Mouse (Mus musculus): ENCODE measurements around the gene Gpr107. TPM values are rescaled to one million over a fixed set of nuclear protein-coding genes. Genes with fewer than 3 reads are reported as not detected.

Gpr107 gene
- polyA plus RNA-seq, 2 experiments, result 5.4 to 8.6 TPM

DNA sequence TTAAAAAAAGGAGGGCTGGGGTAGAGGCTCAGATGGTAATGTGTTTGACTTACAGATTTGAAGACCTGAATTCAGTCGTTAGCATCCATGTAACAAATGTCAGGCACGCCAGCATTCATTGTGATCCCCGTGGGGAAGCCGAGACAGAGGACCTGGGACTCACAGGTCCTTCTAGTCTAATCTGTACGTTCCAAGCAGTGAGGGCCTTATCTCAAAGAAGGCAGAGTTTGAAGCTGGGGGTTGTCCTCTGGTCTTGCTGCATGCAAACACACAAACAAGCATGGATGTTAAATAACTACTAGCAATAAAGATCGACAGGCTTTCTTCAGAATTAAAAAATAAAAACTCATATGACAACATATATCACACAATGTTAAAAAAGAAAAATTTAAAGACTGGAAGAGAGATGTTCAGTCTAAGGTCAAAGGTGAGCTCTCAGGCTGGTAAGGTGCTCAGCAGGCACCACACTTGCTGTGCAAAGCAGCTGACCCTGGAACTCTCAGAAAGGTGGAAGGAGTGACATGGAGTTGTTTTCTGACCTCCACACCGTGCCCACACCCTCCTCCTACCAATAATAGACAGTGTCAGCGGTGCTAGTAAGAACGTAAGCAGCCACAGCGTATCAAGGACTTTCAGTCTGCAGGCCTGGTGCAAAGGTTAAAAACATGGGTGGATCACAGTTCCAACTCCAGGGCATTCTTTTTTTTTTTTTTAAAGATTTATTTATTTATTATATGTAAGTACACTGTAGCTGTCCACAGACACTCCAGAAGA, 8.2 kb downstream of the Gpr107 start:
- Histone ChIP-seq H3K9ac (replicated peaks) (no peak overlapping the region), H3K9me3 (ENCODE audit: control insufficient read depth, low read length) (no peaks in the 10 kb centered on the region), H3K36me3 (replicated peaks; ENCODE audit: control insufficient read depth, insufficient read depth, low read depth) (no peaks in the 10 kb centered on the region), H3K27me3 (ENCODE audit: control insufficient read depth, insufficient read depth, low read length) (no peaks in the 10 kb centered on the region), H3K4me3 (ENCODE audit: insufficient read depth in 1 of 2, low read depth in 2 of 2, low read length in 2 of 2) (no peak overlapping the region), H3K4me1 (replicated peaks; ENCODE audit: control insufficient read depth in 2 of 2, insufficient read depth in 2 of 2, low read length in 1 of 2) (peaks cover 29 to 51% of the 10 kb centered on the region in 2 experiments), H3K27ac (no peak overlapping the region), H3K4me2 (ENCODE audit: low read depth) (peak overlapping the region; percentile 22)
- DNase-seq (ENCODE audit: low read depth in 3 of 3, low spot score in 3 of 3), result peak in 2 of 3 experiments; percentile 42 to 45
- peak; percentile 69; the same call in 1 of the 2 replicates for ATAC-seq (ENCODE audit: insufficient read depth)
- WGBS (ENCODE audit: insufficient replicate concordance), result 34% methylated on average over 10 of the region's 10 CpGs
- TF ChIP-seq EP300 (IDR thresholded peaks at IDR 0.05; ENCODE audit: low read depth) (peak; percentile 65), CTCF (IDR thresholded peaks at IDR 0.05; ENCODE audit: low read depth) (no peak)

DNA sequence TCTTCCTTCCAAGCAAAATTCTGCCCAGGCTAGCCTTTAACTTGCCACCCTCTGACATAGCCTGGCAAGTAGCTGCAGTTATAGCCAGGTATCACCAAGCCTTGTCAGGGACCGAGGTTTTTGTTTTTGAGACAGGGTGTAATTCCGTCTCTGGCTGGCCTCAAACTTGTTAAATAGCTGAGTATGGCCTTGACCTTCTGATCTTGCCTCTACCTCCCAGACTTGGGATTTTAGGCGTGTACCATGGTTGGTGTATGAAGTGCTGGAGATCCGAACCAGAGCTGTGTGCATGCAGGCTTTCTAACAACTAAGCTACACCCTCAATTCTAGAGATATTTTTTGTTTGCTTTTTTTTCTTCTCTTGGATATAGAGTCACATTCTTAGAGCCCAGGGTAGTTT, 9.5 kb downstream of the Gpr107 start:
- Histone ChIP-seq H3K9ac (replicated peaks) (no peak overlapping the region), H3K27me3 (ENCODE audit: control insufficient read depth, insufficient read depth, low read length) (no peaks in the 10 kb centered on the region), H3K4me2 (ENCODE audit: low read depth) (no peak overlapping the region), H3K9me3 (ENCODE audit: control insufficient read depth, low read length) (no peaks in the 10 kb centered on the region), H3K36me3 (replicated peaks; ENCODE audit: control insufficient read depth, insufficient read depth, low read depth) (no peaks in the 10 kb centered on the region), H3K4me3 (ENCODE audit: insufficient read depth in 1 of 2, low read depth in 2 of 2, low read length in 2 of 2) (no peak overlapping the region), H3K27ac (no peak overlapping the region), H3K4me1 (replicated peaks; ENCODE audit: control insufficient read depth in 2 of 2, insufficient read depth in 2 of 2, low read length in 1 of 2) (peaks cover 28 to 45% of the 10 kb centered on the region in 2 experiments)
- WGBS (ENCODE audit: insufficient replicate concordance), result 66% methylated on average over 4 of the region's 4 CpGs
- DNase-seq (ENCODE audit: low read depth in 3 of 3, low spot score in 3 of 3) (no peak), ATAC-seq (ENCODE audit: insufficient read depth) (no peak)
- TF ChIP-seq EP300 (IDR thresholded peaks at IDR 0.05; ENCODE audit: low read depth), result no peak
- no peak for TF ChIP-seq CTCF (IDR thresholded peaks at IDR 0.05; ENCODE audit: low read depth)

DNA sequence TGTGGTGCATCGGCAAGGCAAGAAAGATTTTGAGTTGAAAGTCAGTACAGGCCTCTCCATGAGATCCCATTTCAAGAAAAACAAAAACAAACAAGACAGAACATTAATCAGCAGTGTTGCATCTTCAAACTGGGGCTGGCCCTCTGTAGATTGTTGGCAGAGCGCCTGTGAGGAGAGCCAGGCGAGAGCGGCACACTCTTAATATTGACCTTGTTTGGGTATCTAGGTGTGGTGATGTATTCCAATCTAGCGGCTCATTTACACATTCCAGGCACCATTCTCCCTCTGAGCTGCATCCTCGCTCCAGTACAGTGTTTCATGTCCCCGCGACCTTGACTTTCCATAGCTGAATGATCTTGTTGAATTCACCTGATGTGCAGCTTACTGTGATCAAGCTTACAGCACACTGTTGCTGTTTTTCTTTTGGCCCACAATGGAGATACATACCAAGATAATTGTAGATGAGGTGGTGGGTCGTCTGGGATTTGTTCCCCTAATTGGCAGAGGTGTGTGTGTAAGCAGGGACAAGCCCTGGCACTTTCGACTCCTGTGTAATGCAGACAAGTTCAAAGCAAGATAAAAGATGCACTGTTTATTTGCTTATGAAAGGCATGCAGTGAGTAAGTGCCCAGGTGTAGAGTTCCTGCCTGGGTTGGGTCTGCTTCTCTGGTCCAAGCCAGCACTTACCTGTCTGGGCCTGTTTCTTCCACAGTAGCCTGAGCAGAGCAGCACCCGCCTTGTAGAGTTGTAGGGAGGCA, 11.4 kb downstream of the Gpr107 start:
- Histone ChIP-seq H3K9ac (replicated peaks) (no peak overlapping the region), H3K4me1 (replicated peaks; ENCODE audit: control insufficient read depth in 2 of 2, insufficient read depth in 2 of 2, low read length in 1 of 2) (peaks cover 20 to 33% of the 10 kb centered on the region in 2 experiments), H3K27ac (no peak overlapping the region), H3K4me2 (ENCODE audit: low read depth) (no peak overlapping the region), H3K4me3 (ENCODE audit: insufficient read depth in 1 of 2, low read depth in 2 of 2, low read length in 2 of 2) (no peak overlapping the region), H3K36me3 (replicated peaks; ENCODE audit: control insufficient read depth, insufficient read depth, low read depth) (peaks cover 5% of the 10 kb centered on the region; the same call in 1 of the 2 replicates), H3K9me3 (ENCODE audit: control insufficient read depth, low read length) (no peaks in the 10 kb centered on the region), H3K27me3 (ENCODE audit: control insufficient read depth, insufficient read depth, low read length) (no peaks in the 10 kb centered on the region)
- ATAC-seq (ENCODE audit: insufficient read depth) (no peak), DNase-seq (ENCODE audit: low read depth in 3 of 3, low spot score in 3 of 3) (no peak)
- TF ChIP-seq EP300 (IDR thresholded peaks at IDR 0.05; ENCODE audit: low read depth), result no peak
- no peak for TF ChIP-seq CTCF (IDR thresholded peaks at IDR 0.05; ENCODE audit: low read depth)
- WGBS (ENCODE audit: insufficient replicate concordance), result 75% methylated on average over 11 of the region's 11 CpGs

DNA sequence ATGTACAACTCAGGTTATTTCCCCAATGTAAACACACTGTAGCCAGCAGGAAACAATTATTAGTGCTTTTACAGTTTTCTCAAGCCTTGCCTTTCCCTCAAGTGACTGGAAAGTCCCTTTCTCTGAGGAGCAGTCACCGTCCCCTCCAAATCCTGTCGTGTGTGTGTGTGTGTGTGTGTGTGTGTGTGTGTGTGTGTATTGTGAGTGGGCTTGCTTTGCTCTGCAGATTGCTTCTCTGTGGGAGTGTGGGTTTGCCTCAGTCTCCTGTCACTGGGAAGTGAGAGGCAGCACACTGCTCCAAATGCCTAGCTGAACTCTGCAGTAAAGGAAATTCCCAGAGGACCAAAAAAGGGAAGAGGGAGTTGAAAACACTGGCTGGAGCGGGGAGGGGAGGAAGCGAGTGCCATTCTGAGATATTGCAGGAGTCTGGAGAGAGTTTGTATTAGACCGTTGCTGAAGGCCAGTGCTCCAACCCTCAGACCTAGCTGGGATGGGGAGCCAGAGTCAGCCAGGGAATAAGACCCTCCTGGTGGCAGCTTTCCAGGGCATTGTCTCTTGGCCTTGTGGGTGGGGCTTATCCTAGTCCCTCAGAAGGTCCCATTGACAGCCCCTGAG, 12.8 kb downstream of the Gpr107 start:
- DNase-seq (ENCODE audit: low read depth in 3 of 3, low spot score in 3 of 3), result no peak
- WGBS (ENCODE audit: insufficient replicate concordance), result 40% methylated on average over 5 of the region's 5 CpGs

More for the DNA sequence above, 12.8 kb downstream of the Gpr107 start:
- Histone ChIP-seq H3K9ac (replicated peaks) (no peak overlapping the region), H3K27me3 (ENCODE audit: control insufficient read depth, insufficient read depth, low read length) (no peaks in the 10 kb centered on the region), H3K4me3 (ENCODE audit: insufficient read depth in 1 of 2, low read depth in 2 of 2, low read length in 2 of 2) (no peak overlapping the region), H3K4me1 (replicated peaks; ENCODE audit: control insufficient read depth in 2 of 2, insufficient read depth in 2 of 2, low read length in 1 of 2) (peaks cover 9 to 21% of the 10 kb centered on the region in 2 experiments), H3K36me3 (replicated peaks; ENCODE audit: control insufficient read depth, insufficient read depth, low read depth) (peaks cover 16% of the 10 kb centered on the region), H3K9me3 (ENCODE audit: control insufficient read depth, low read length) (no peaks in the 10 kb centered on the region), H3K4me2 (ENCODE audit: low read depth) (no peak overlapping the region), H3K27ac (no peak overlapping the region)
- ATAC-seq (ENCODE audit: insufficient read depth), result peak; percentile 13; the same call in 1 of the 2 replicates
- TF ChIP-seq EP300 (IDR thresholded peaks at IDR 0.05; ENCODE audit: low read depth) (no peak), CTCF (IDR thresholded peaks at IDR 0.05; ENCODE audit: low read depth) (no peak)

Data from liver, embryonic 14.5 days (tissue).